Mouse (Mus musculus): ENCODE results near the gene Ift140. TPM values are rescaled to one million over a fixed set of nuclear protein-coding genes. Genes with fewer than 3 reads are reported as not detected.

Ift140 gene
- polyA plus RNA-seq (2014; fragmentation: Illumina TruSeq; extraction: RNeasy Lipid Tissue Mini Kit (QIAGEN cat#74804); ENCODE audit: low read depth, low replicate concordance): 18.5 TPM

DNA sequence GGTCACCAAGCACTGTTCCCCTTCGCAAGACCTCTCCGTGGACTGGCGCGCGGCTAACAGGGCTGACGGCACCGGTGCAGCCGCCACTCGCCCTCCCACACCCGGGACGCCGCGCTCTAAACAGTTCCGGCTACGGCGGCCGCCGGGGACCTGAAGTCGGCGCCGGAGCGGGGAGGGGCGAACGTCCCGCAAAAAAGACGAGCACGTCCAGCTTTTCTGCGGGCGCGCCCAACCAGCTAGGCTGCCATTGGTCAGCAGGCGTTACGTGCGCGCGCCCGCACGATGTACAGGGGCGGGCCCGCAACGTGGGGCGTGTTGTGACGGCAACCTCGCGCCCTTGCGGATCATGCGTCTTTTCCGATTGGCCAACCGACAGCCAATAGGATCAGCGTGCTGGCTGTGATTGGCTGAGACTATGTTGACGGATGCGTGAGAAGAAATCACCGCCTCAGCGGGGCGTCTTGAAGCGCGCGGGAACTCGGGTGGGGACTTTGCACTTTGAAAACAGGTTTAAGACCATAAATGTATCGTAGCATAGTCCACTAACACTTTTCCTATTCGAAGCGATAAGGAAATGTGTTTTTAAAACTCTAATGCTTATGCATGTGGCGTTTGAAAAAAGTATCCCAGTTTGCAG is at the start of gene Ift140, which contains the start of gene Cramp1l:
TSS of gene Ift140 (plus strand) at position 431 of the 637 bp plus-strand sequence.
TSS of gene Cramp1l (minus strand) at position 134 of the 637 bp plus-strand sequence.

GRCm38 (mm10) chr17:25083444-25083931 is 67.6 kb downstream of the Ift140 start, which contains the start of gene Tmem204:
Tmem204 (minus strand) TSS chr17:25083591.

GRCm38 (mm10) chr17:25115664-25116432 is 100.0 kb downstream of the Ift140 start, which contains the start of gene Telo2:
Telo2 (minus strand) TSS chr17:25115967.

DNA sequence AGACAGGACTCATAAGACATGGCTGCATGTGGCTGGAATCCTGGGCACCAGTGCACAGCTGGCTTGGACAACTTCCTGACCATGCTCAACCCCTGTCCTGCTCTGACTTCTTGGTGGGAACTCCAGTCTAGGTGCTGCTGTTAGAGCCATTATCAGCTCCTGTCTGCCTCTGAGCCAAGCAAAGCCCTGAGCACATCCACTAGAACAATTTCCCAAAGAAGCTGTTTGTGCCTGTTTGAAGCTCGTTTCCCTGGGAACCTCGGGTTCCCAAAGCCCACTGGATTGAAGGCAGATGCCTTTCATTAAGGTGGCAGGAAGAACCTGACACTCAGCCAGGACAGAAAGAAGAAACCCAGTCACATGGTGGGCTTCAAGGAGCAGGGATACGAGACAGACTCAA is 104.5 kb downstream of the Ift140 start, which contains the start of gene Ptx4:
TSS of gene Ptx4 (plus strand) at position 355 of the 400 bp plus-strand sequence.

GRCm38 (mm10) chr17:25133275-25133698 is 117.4 kb downstream of the Ift140 start, which contains the start of gene Clcn7:
Clcn7 (plus strand) TSS chr17:25133391.

Other genes with a start within 250 kb of the Ift140 start
- gene Meiob, start 211.8 kb upstream of the Ift140 start, polyA plus RNA-seq (2014; fragmentation: Illumina TruSeq; extraction: RNeasy Lipid Tissue Mini Kit (QIAGEN cat#74804); ENCODE audit: low read depth, low replicate concordance): 1.1 TPM
- gene Hagh, start 175.9 kb upstream of the Ift140 start, polyA plus RNA-seq (2014; fragmentation: Illumina TruSeq; extraction: RNeasy Lipid Tissue Mini Kit (QIAGEN cat#74804); ENCODE audit: low read depth, low replicate concordance): 75.0 TPM
- gene Fahd1, start 165.7 kb upstream of the Ift140 start, polyA plus RNA-seq (2014; fragmentation: Illumina TruSeq; extraction: RNeasy Lipid Tissue Mini Kit (QIAGEN cat#74804); ENCODE audit: low read depth, low replicate concordance): 15.6 TPM
- gene Igfals, start 150.1 kb upstream of the Ift140 start, polyA plus RNA-seq (2014; fragmentation: Illumina TruSeq; extraction: RNeasy Lipid Tissue Mini Kit (QIAGEN cat#74804); ENCODE audit: low read depth, low replicate concordance): 11.6 TPM
- gene Nubp2, start 129.7 kb upstream of the Ift140 start, polyA plus RNA-seq (2014; fragmentation: Illumina TruSeq; extraction: RNeasy Lipid Tissue Mini Kit (QIAGEN cat#74804); ENCODE audit: low read depth, low replicate concordance): 38.1 TPM
- gene Spsb3, start 129.4 kb upstream of the Ift140 start, polyA plus RNA-seq (2014; fragmentation: Illumina TruSeq; extraction: RNeasy Lipid Tissue Mini Kit (QIAGEN cat#74804); ENCODE audit: low read depth, low replicate concordance): 33.3 TPM
- gene Eme2, start 121.0 kb upstream of the Ift140 start, polyA plus RNA-seq (2014; fragmentation: Illumina TruSeq; extraction: RNeasy Lipid Tissue Mini Kit (QIAGEN cat#74804); ENCODE audit: low read depth, low replicate concordance): 35.3 TPM
- 79.8 TPM for gene Mrps34, start 121.0 kb upstream of the Ift140 start, polyA plus RNA-seq (2014; fragmentation: Illumina TruSeq; extraction: RNeasy Lipid Tissue Mini Kit (QIAGEN cat#74804); ENCODE audit: low read depth, low replicate concordance)
- 52.6 TPM for gene Nme3, start 119.6 kb upstream of the Ift140 start, polyA plus RNA-seq (2014; fragmentation: Illumina TruSeq; extraction: RNeasy Lipid Tissue Mini Kit (QIAGEN cat#74804); ENCODE audit: low read depth, low replicate concordance)
- gene Mapk8ip3, start 79.1 kb upstream of the Ift140 start, polyA plus RNA-seq (2014; fragmentation: Illumina TruSeq; extraction: RNeasy Lipid Tissue Mini Kit (QIAGEN cat#74804); ENCODE audit: low read depth, low replicate concordance): 54.7 TPM
- 49.4 TPM for gene Jpt2, start 55.4 kb upstream of the Ift140 start, polyA plus RNA-seq (2014; fragmentation: Illumina TruSeq; extraction: RNeasy Lipid Tissue Mini Kit (QIAGEN cat#74804); ENCODE audit: low read depth, low replicate concordance)
- 15.0 TPM for gene Cramp1l, start 297 bp upstream of the Ift140 start, polyA plus RNA-seq (2014; fragmentation: Illumina TruSeq; extraction: RNeasy Lipid Tissue Mini Kit (QIAGEN cat#74804); ENCODE audit: low read depth, low replicate concordance)
- 21.5 TPM for gene Tmem204, start 67.5 kb downstream of the Ift140 start, polyA plus RNA-seq (2014; fragmentation: Illumina TruSeq; extraction: RNeasy Lipid Tissue Mini Kit (QIAGEN cat#74804); ENCODE audit: low read depth, low replicate concordance)
- 26.1 TPM for gene Telo2, start 99.9 kb downstream of the Ift140 start, polyA plus RNA-seq (2014; fragmentation: Illumina TruSeq; extraction: RNeasy Lipid Tissue Mini Kit (QIAGEN cat#74804); ENCODE audit: low read depth, low replicate concordance)
- not detected for gene Ptx4, start 104.7 kb downstream of the Ift140 start, polyA plus RNA-seq (2014; fragmentation: Illumina TruSeq; extraction: RNeasy Lipid Tissue Mini Kit (QIAGEN cat#74804); ENCODE audit: low read depth, low replicate concordance)
- gene Clcn7, start 117.3 kb downstream of the Ift140 start, polyA plus RNA-seq (2014; fragmentation: Illumina TruSeq; extraction: RNeasy Lipid Tissue Mini Kit (QIAGEN cat#74804); ENCODE audit: low read depth, low replicate concordance): 66.5 TPM
- 0.20 TPM for gene Ccdc154, start 146.4 kb downstream of the Ift140 start, polyA plus RNA-seq (2014; fragmentation: Illumina TruSeq; extraction: RNeasy Lipid Tissue Mini Kit (QIAGEN cat#74804); ENCODE audit: low read depth, low replicate concordance)
- gene Gm38655, start 159.4 kb downstream of the Ift140 start, polyA plus RNA-seq (2014; fragmentation: Illumina TruSeq; extraction: RNeasy Lipid Tissue Mini Kit (QIAGEN cat#74804); ENCODE audit: low read depth, low replicate concordance): 1.1 TPM
- 12.7 TPM for gene BC003965, start 168.5 kb downstream of the Ift140 start, polyA plus RNA-seq (2014; fragmentation: Illumina TruSeq; extraction: RNeasy Lipid Tissue Mini Kit (QIAGEN cat#74804); ENCODE audit: low read depth, low replicate concordance)
- gene Unkl, start 172.3 kb downstream of the Ift140 start, polyA plus RNA-seq (2014; fragmentation: Illumina TruSeq; extraction: RNeasy Lipid Tissue Mini Kit (QIAGEN cat#74804); ENCODE audit: low read depth, low replicate concordance): 13.4 TPM
- 42.7 TPM for gene Gnptg, start 224.0 kb downstream of the Ift140 start, polyA plus RNA-seq (2014; fragmentation: Illumina TruSeq; extraction: RNeasy Lipid Tissue Mini Kit (QIAGEN cat#74804); ENCODE audit: low read depth, low replicate concordance)
- gene Tsr3, start 224.1 kb downstream of the Ift140 start, polyA plus RNA-seq (2014; fragmentation: Illumina TruSeq; extraction: RNeasy Lipid Tissue Mini Kit (QIAGEN cat#74804); ENCODE audit: low read depth, low replicate concordance): 19.2 TPM
- 3.1 TPM for gene Baiap3, start 240.3 kb downstream of the Ift140 start, polyA plus RNA-seq (2014; fragmentation: Illumina TruSeq; extraction: RNeasy Lipid Tissue Mini Kit (QIAGEN cat#74804); ENCODE audit: low read depth, low replicate concordance)